Mouse (Mus musculus): ENCODE data around the gene Hdac11. TPM values are rescaled to one million over a fixed set of nuclear protein-coding genes. Genes with fewer than 3 reads are reported as not detected.

The Hdac11 gene
- 77.2 TPM for polyA plus RNA-seq (2021)

GRCm38 (mm10) chr6:91156554-91157236, at the start of gene Hdac11:
TSS of gene Hdac11 (plus strand) at chr6:91156665.
- TF ChIP-seq CTCF (IDR thresholded peaks at IDR 0.05) = no peak
- in situ Hi-C loops (cut with MboI; ENCODE audit: low pct_unique_long_range_greater_than_20kb) = loop anchor here (5.0 kb wide), 1 partner anchor 256 kb away; the partner anchor contains the start of gene Wnt7a
- ATAC-seq (peak; percentile 91), DNase-seq (ENCODE audit: low read depth, low spot score) (no peak)
- ChIA-PET POLR2A (interaction anchor here (0.6 to 1.0 kb wide), 3 partner anchors 9 to 121 kb away, joined by 3 to 6 read pairs (median 3); no protein-coding TSS in a partner anchor), CTCF (interaction anchor here (1.1 to 1.4 kb wide), 4 partner anchors 9 to 127 kb away, joined by 3 to 4 read pairs (median 3); no protein-coding TSS in a partner anchor)
- no peaks in the 10 kb centered on the region for H3K27me3 ChIP-seq

- no peak for TF ChIP-seq CTCF (IDR thresholded peaks at IDR 0.05)
- DNase-seq (ENCODE audit: low read depth, low spot score) (no peak), ATAC-seq (no peak)
- ChIA-PET CTCF (interaction anchor here (1.0 to 1.8 kb wide), 4 partner anchors 9 to 390 kb away, joined by 3 to 5 read pairs (median 3); no protein-coding TSS in a partner anchor), POLR2A (no interaction called here)
- in situ Hi-C loops (cut with MboI; ENCODE audit: low pct_unique_long_range_greater_than_20kb) = loop anchor here (25.0 kb wide), 1 partner anchor 746 kb away; the partner anchor contains the start of gene Zxdc
- no peaks in the 10 kb centered on the region for H3K27me3 ChIP-seq
Measured at GRCm38 (mm10) chr6:91108301-91108916, 48.1 kb upstream of the Hdac11 start.

GRCm38 (mm10) chr6:91108917-91109450, 47.5 kb upstream of the Hdac11 start:
- H3K27me3 ChIP-seq = no peaks in the 10 kb centered on the region
- ChIA-PET POLR2A (no interaction called here), CTCF (interaction anchor here (1.0 to 1.8 kb wide), 3 partner anchors 9 to 390 kb away, joined by 3 to 5 read pairs (median 3); no protein-coding TSS in a partner anchor)
- no peak for TF ChIP-seq CTCF (IDR thresholded peaks at IDR 0.05)
- no peak for ATAC-seq
- DNase-seq (ENCODE audit: low read depth, low spot score) = no peak
- in situ Hi-C loops (cut with MboI; ENCODE audit: low pct_unique_long_range_greater_than_20kb) = loop anchor here (25.0 kb wide), 1 partner anchor 747 kb away; the partner anchor contains the start of gene Zxdc

GRCm38 (mm10) chr6:91109489-91109888, 47.0 kb upstream of the Hdac11 start:
- no peak for TF ChIP-seq CTCF (IDR thresholded peaks at IDR 0.05)
- ChIA-PET CTCF (interaction anchor here (1.0 to 1.8 kb wide), 3 partner anchors 10 to 391 kb away, joined by 3 to 5 read pairs (median 3); no protein-coding TSS in a partner anchor), POLR2A (no interaction called here)
- DNase-seq (ENCODE audit: low read depth, low spot score) (no peak), ATAC-seq (no peak)
- in situ Hi-C loops (cut with MboI; ENCODE audit: low pct_unique_long_range_greater_than_20kb) = loop anchor here (25.0 kb wide), 1 partner anchor 747 kb away; the partner anchor contains the start of gene Zxdc
- H3K27me3 ChIP-seq = no peaks in the 10 kb centered on the region

- in situ Hi-C loops (cut with MboI; ENCODE audit: low pct_unique_long_range_greater_than_20kb) = loop anchor here (25.0 kb wide), 1 partner anchor 748 kb away; the partner anchor contains the start of gene Zxdc
- no peaks in the 10 kb centered on the region for H3K27me3 ChIP-seq
- ATAC-seq (no peak), DNase-seq (ENCODE audit: low read depth, low spot score) (no peak)
- CTCF ChIA-PET = interaction anchor here (1.4 kb wide), 1 partner anchor 16 kb away, joined by 3 read pairs; no protein-coding TSS in a partner anchor
- POLR2A ChIA-PET = no interaction called here
- no peak for TF ChIP-seq CTCF (IDR thresholded peaks at IDR 0.05)
Measured at GRCm38 (mm10) chr6:91110323-91111020, 46.0 kb upstream of the Hdac11 start.

GRCm38 (mm10) chr6:91111141-91111953, 45.1 kb upstream of the Hdac11 start:
- in situ Hi-C loops (cut with MboI; ENCODE audit: low pct_unique_long_range_greater_than_20kb) = loop anchor here (25.0 kb wide), 1 partner anchor 749 kb away; the partner anchor contains the start of gene Zxdc
- CTCF ChIA-PET = no interaction called here
- no peak for TF ChIP-seq CTCF (IDR thresholded peaks at IDR 0.05)
- ATAC-seq (peak; percentile 24), DNase-seq (ENCODE audit: low read depth, low spot score) (no peak)
- H3K27me3 ChIP-seq = no peaks in the 10 kb centered on the region
- POLR2A ChIA-PET = interaction anchor here (0.6 to 1.0 kb wide), 2 partner anchors 25 to 47 kb away, joined by 3 read pairs; no protein-coding TSS in a partner anchor

- DNase-seq (ENCODE audit: low read depth, low spot score) (no peak), ATAC-seq (no peak)
- ChIA-PET CTCF (no interaction called here), POLR2A (interaction anchor here (0.6 to 1.0 kb wide), 3 partner anchors 20 to 47 kb away, joined by 3 read pairs; no protein-coding TSS in a partner anchor)
- TF ChIP-seq CTCF (IDR thresholded peaks at IDR 0.05) = no peak
- H3K27me3 ChIP-seq = no peaks in the 10 kb centered on the region
- in situ Hi-C loops (cut with MboI; ENCODE audit: low pct_unique_long_range_greater_than_20kb) = loop anchor here (25.0 kb wide), 1 partner anchor 750 kb away; the partner anchor contains the start of gene Zxdc
Measured at GRCm38 (mm10) chr6:91111954-91112252, 44.6 kb upstream of the Hdac11 start.

- no peak for TF ChIP-seq CTCF (IDR thresholded peaks at IDR 0.05)
- ChIA-PET POLR2A (no interaction called here), CTCF (interaction anchor here (1.1 to 3.2 kb wide), 5 partner anchors 10 to 54 kb away, joined by 3 to 10 read pairs (median 4); no protein-coding TSS in a partner anchor)
- ATAC-seq (no peak), DNase-seq (ENCODE audit: low read depth, low spot score) (no peak)
- no peaks in the 10 kb centered on the region for H3K27me3 ChIP-seq
- in situ Hi-C loops (cut with MboI; ENCODE audit: low pct_unique_long_range_greater_than_20kb) = loop anchor here (25.0 kb wide), 1 partner anchor 752 kb away; the partner anchor contains the start of gene Zxdc
Measured at GRCm38 (mm10) chr6:91114716-91115115, 41.7 kb upstream of the Hdac11 start.

- CTCF ChIA-PET = interaction anchor here (1.1 to 3.2 kb wide), 4 partner anchors 11 to 55 kb away, joined by 3 to 10 read pairs (median 4); no protein-coding TSS in a partner anchor
- no peak for TF ChIP-seq CTCF (IDR thresholded peaks at IDR 0.05)
- POLR2A ChIA-PET = no interaction called here
- ATAC-seq (no peak), DNase-seq (ENCODE audit: low read depth, low spot score) (no peak)
- in situ Hi-C loops (cut with MboI; ENCODE audit: low pct_unique_long_range_greater_than_20kb) = loop anchor here (25.0 kb wide), 1 partner anchor 753 kb away; the partner anchor contains the start of gene Zxdc
- H3K27me3 ChIP-seq = no peaks in the 10 kb centered on the region
Measured at GRCm38 (mm10) chr6:91115158-91115557, 41.3 kb upstream of the Hdac11 start.
